Mouse (Mus musculus): ENCODE results near the gene Phf14. TPM values are rescaled to one million over a fixed set of nuclear protein-coding genes. Genes with fewer than 3 reads are reported as not detected.

Gene Phf14
- polyA plus RNA-seq, 1 experiment = 21.5 TPM

DNA sequence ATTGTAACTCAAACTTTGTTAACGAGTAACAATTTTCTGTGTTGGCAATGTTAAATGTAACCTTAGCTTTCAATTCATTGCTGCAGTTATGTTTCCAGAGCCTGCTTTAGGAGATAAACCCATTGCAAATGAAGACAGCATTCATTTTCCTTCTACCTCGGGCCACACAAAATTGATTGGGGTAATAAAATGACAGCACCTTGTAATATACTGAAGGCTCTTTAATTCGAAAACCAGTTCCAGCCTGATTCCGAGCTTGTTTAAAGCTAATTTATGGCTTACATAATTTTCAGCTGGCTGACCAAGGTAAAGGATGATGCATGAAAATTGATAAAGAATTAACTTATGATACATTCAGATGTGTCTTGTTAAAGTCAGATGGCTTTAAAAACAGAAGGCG lies 151.1 kb downstream of the Phf14 start:
- Histone ChIP-seq H3K4me1 (ENCODE audit: control insufficient read depth, insufficient read depth, insufficient read length, low read length) (no peaks in the 10 kb centered on the region), H3K4me3 (ENCODE audit: insufficient read depth, low read depth, low read length) (no peak overlapping the region), H3K27ac (replicated peaks; ENCODE audit: low read depth, low read length) (no peak overlapping the region)

DNA sequence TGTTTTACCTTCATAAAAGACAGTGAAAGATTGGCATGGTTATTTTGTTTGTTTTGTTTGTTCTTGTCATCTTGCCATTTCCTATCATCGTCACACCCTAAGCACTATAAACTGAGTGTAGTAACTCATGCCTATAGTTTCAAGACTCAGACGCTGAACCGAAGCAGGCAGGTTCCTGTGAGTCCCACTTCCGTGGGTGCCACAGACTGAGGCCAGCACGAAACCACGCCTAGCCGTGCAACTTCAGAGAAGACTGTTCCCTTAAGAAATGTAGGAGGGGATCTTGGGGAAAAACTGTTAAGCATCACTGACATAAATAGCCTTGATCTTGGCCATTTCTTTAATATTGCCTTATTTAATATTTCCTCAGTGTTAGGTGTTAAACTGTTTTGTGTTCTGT lies 152.4 kb downstream of the Phf14 start:
- no peaks in the 10 kb centered on the region for H3K4me1 ChIP-seq (ENCODE audit: control insufficient read depth, insufficient read depth, insufficient read length, low read length)
- H3K27ac ChIP-seq (replicated peaks; ENCODE audit: low read depth, low read length) = no peak overlapping the region
- H3K4me3 ChIP-seq (ENCODE audit: insufficient read depth, low read depth, low read length) = no peak overlapping the region

DNA sequence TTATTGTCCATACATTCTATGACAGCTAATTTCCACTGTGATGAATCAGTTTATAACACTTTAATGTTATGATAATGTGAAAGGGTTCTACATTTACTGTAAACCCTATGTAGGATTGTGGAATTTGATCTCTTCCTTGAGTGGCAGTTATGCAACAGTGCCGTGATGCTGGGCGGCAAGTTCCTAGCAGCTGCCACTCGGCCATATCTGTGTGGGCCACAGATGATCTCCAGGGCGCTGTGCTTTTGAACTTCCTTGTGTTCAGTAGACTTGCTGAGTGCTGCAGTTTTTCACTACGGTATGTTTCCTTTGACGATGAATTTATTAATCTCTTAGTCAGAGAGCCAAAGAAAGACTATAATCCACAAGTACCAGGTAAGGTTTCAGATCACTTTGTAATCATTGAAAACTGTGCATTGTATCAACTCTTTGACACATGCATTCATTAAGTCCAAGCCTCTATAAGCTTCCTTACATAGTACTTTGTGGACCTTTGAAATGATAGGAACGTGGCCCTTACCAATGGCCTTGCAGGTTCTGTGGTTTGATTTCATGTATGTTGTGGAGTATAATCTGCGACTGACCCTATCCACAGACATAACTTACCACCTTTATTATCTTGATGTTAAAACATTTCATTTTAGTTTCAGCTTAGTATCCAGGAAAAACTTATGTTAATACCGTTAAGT lies 153.0 kb downstream of the Phf14 start:
- Histone ChIP-seq H3K4me1 (ENCODE audit: control insufficient read depth, insufficient read depth, insufficient read length, low read length) (no peaks in the 10 kb centered on the region), H3K4me3 (ENCODE audit: insufficient read depth, low read depth, low read length) (no peak overlapping the region), H3K27ac (replicated peaks; ENCODE audit: low read depth, low read length) (no peak overlapping the region)

DNA sequence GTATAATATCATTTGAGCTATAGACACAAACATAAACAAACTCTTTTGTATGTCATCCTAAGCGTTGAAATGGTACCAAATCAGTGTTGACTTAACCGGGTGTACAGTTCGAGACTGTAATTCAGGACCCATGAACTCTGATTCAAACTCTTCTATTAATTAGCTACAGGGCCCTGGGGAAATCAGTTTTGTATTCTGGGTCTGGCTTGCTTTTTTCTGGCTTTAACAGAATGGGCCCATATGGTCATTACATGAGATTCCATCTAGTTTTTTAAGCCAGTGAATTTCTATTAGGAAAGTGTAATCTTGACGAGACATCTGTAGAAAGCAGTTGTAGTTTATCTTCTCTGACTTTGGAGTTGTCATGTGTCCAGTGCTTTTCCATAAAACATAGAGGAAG lies 160.3 kb downstream of the Phf14 start:
- no peak overlapping the region for H3K4me3 ChIP-seq (ENCODE audit: insufficient read depth, low read depth, low read length)
- no peaks in the 10 kb centered on the region for H3K4me1 ChIP-seq (ENCODE audit: control insufficient read depth, insufficient read depth, insufficient read length, low read length)
- no peak overlapping the region for H3K27ac ChIP-seq (replicated peaks; ENCODE audit: low read depth, low read length)

DNA sequence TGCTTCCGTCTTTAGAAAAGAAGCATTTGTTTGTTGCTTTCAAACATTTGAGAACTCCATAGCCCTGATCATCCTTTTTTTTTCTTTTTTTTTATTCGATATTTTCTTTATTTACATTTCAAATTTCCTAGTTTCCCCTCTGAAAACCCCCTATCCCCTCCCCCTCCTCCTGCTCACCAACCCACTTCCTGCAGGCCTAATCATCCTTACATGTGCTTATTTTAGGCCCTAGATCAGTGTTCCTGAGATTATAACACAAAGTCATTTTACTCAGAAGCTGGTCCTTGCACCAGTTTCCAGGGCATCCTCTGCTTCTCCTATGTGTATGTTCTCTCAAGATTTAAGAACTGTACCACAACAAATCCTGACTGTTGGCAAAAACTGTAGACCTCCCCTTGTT lies 161.7 kb downstream of the Phf14 start:
- Histone ChIP-seq H3K27ac (replicated peaks; ENCODE audit: low read depth, low read length) (no peak overlapping the region), H3K4me3 (ENCODE audit: insufficient read depth, low read depth, low read length) (no peak overlapping the region), H3K4me1 (ENCODE audit: control insufficient read depth, insufficient read depth, insufficient read length, low read length) (no peaks in the 10 kb centered on the region)

DNA sequence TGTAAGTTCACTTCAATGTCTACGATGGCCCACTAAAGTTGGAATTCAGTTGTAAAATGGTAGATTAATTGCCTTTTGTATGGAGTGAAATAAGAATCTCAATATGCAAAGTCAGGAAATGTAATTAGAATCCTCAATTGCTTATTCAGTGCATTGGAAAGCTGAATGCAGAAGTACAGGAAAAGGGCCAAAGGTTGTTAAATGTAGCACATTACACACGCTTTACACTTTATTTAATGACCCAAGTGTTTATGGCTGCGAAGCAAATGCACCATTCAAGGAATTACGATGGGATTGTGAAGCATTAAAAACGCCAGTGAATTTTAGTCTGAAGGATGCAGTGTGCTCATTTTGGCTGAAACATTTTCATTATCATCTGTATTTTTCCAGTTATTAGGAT lies 167.0 kb downstream of the Phf14 start:
- Histone ChIP-seq H3K4me1 (ENCODE audit: control insufficient read depth, insufficient read depth, insufficient read length, low read length) (no peaks in the 10 kb centered on the region), H3K4me3 (ENCODE audit: insufficient read depth, low read depth, low read length) (no peak overlapping the region), H3K27ac (replicated peaks; ENCODE audit: low read depth, low read length) (no peak overlapping the region)

DNA sequence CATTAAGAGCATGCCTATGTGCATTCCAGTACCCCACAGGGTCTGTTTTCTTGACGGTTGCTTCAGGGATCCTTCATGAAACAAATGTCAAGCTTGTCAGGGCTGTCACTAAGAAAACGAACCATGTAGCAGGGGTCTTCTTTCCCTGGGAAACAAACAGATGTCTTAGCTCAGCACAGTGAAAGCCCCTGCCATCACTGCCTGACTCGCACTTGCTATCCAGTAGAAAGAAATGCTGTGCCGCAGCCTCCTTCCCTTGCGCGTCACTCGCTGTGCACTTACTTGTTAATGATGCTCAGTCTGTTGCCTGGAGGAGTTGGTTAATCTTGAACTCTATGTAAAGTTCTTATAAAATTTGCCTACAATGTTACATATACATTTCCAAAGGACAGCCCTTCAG lies 169.7 kb downstream of the Phf14 start:
- Histone ChIP-seq H3K4me1 (ENCODE audit: control insufficient read depth, insufficient read depth, insufficient read length, low read length) (0 out of 2 replicates have a peak, but pooled peaks cover 3% of the 10 kb centered on the region), H3K4me3 (ENCODE audit: insufficient read depth, low read depth, low read length) (no peak overlapping the region), H3K27ac (replicated peaks; ENCODE audit: low read depth, low read length) (no peak overlapping the region)

DNA sequence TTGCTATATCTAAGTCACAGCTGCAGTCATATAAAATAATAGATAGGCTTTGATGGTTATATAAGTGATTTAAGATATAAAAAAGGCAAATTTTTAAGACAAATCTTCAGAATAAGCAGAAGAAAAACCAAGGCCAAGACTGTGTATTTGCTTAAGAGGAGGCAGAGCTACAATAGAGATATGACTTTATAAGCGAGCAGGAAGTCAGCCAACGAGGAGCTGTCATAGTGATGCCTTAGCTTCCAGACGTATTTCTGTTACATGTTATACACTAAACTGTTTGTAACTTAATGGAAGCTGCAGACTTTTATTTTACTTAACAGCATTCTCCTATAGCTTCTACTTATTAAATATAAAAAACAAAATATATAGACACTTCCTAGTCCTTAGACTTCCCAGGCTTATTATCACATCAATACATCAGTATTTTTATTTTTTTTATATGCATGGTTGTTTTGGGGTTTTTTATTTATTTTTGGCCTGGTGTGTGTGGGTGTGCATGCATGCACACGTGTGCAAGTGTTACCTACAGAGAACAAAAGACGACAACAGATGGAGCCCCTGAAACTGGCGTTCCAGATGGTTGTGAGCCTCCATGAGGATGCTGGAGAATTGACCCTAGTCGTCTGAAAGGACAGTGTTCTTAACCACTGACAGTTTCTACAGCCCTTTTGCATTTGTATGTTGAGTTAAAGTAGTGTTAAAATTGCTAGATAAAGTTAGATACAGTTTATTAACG lies 170.4 kb downstream of the Phf14 start:
- Histone ChIP-seq H3K4me1 (ENCODE audit: control insufficient read depth, insufficient read depth, insufficient read length, low read length) (0 out of 2 replicates have a peak, but pooled peaks cover 3% of the 10 kb centered on the region), H3K27ac (replicated peaks; ENCODE audit: low read depth, low read length) (no peak overlapping the region), H3K4me3 (ENCODE audit: insufficient read depth, low read depth, low read length) (no peak overlapping the region)

DNA sequence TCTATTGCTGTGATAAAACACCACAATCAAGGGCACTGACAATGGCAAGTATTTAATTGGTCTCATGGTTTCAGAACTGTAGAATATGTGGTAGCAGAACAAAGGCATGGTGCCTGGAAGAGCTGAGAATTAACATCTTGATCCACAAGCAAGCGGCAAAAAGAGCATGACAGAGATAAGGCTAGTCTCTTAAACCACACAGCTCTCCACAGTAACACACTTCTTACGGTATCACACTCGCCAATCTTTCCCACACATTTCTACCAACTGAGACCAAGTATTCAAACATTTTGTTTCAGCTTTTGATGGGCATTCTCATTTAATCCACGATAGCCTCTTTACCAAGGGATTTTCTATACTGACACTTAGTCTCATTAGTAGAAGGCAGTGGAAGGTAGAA lies 171.7 kb downstream of the Phf14 start:
- H3K4me1 ChIP-seq (ENCODE audit: control insufficient read depth, insufficient read depth, insufficient read length, low read length) = 0 out of 2 replicates have a peak, but pooled peaks cover 3% of the 10 kb centered on the region
- no peak overlapping the region for H3K4me3 ChIP-seq (ENCODE audit: insufficient read depth, low read depth, low read length)
- H3K27ac ChIP-seq (replicated peaks; ENCODE audit: low read depth, low read length) = no peak overlapping the region

DNA sequence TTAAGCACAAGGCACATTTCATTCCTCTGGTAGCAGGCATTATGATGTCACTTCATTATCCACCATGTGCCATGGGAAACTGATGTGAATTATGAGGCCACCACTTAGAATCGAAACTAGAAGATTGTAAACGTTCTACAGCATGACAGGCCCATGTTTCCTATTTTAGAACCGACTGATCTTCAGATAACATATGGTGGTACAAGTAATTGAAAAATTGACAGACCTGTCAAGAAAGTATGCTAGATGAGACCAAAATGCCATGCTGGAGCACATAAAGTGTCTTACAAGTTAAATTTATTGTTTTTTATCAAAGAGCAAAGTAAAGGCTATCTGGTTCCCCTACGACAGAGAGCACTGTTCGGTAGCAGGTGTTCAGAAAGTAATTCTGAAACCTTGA lies 172.8 kb downstream of the Phf14 start:
- Histone ChIP-seq H3K4me1 (ENCODE audit: control insufficient read depth, insufficient read depth, insufficient read length, low read length) (0 out of 2 replicates have a peak, but pooled peaks cover 3% of the 10 kb centered on the region), H3K4me3 (ENCODE audit: insufficient read depth, low read depth, low read length) (no peak overlapping the region), H3K27ac (replicated peaks; ENCODE audit: low read depth, low read length) (no peak overlapping the region)

DNA sequence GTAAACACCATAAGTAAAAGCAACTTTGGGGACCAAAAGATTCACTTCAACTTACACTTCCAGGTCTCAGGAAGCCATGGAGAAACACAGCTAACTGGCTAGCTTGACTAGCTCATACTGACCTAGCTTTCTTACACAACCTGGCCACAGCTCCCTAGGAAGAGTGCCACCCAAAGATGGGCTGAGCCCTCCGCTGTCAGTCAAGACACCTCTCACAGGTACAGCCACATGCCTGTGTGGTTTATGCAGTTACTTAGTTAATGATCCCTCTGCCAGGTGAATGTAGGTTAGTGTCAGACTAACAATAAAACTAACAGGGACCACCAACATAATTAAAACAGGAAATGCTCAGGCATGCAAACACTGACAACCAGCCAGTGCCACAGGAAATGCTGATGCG lies 174.1 kb downstream of the Phf14 start:
- H3K4me3 ChIP-seq (ENCODE audit: insufficient read depth, low read depth, low read length) = no peak overlapping the region
- no peak overlapping the region for H3K27ac ChIP-seq (replicated peaks; ENCODE audit: low read depth, low read length)
- H3K4me1 ChIP-seq (ENCODE audit: control insufficient read depth, insufficient read depth, insufficient read length, low read length) = 0 out of 2 replicates have a peak, but pooled peaks cover 3% of the 10 kb centered on the region

DNA sequence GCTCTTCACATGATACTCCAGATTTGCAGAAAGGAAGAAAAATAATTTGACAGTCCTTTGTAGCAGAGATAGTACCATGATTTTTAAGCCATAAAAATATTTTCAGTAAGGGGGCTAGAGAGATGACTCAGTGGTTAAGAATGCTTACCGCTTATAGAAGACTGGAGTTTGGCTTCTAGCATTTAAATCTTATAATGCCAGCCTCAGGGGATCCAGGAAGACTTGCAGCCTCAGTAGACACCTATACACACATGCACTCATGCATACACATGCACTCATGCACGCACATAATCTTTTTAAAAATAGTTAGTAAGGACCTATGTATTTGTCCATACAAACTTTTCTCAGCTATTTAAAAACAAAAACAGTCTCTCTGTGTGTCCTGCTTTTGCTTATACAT lies 174.5 kb downstream of the Phf14 start:
- Histone ChIP-seq H3K27ac (replicated peaks; ENCODE audit: low read depth, low read length) (no peak overlapping the region), H3K4me3 (ENCODE audit: insufficient read depth, low read depth, low read length) (no peak overlapping the region), H3K4me1 (ENCODE audit: control insufficient read depth, insufficient read depth, insufficient read length, low read length) (0 out of 2 replicates have a peak, but pooled peaks cover 3% of the 10 kb centered on the region)

DNA sequence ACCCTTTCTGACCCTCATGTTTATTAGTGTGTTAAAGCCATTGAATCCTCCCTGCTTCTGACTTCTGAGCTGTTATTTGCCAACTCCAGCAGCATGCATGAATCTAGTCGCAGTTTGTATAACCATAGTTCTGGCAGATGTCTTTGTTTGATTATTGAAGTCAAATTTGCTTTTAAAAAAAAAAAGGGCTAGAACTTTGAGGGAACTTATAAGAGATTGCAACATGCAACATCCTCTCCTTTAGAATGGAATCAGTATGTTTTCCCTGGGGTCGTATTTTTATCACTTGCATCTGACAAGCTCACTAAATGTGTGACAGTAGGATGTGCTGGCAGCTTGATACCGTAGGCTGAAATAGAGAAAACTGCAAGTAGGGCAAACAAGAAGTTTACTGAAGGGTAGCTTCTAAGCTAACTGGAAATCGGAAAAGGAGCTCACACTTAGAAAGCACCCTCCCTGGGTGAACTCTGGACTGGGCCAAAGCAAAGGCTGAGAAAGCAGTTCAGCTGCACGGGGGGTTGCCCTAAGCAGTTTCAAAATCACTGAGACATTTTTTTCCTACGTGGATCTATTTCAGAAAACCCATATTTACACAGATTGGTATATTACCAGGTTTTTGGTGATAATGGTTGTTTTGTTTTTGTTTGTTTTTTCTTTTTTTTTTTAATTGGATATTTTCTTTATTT lies 175.1 kb downstream of the Phf14 start:
- Histone ChIP-seq H3K4me3 (ENCODE audit: insufficient read depth, low read depth, low read length) (no peak overlapping the region), H3K4me1 (ENCODE audit: control insufficient read depth, insufficient read depth, insufficient read length, low read length) (0 out of 2 replicates have a peak, but pooled peaks cover 3% of the 10 kb centered on the region), H3K27ac (replicated peaks; ENCODE audit: low read depth, low read length) (no peak overlapping the region)

DNA sequence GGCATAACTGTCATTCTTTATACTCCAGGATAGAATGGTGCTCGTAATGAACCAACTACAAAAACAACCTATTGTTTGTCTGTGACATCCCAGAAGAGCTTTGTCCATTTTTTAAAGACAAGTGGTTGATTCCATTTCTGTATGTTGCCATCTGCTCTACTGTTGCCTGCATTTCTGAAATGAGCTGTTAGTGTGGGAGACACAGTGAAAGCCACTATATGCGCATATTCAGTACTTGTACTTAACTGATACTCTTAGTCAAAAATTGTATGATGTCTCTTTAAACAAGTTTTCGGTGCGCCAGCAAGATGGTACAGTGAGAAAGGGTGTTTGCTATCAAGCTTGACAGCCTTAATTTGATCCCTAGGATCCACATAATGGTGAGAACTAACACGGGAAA lies 177.1 kb downstream of the Phf14 start:
- Histone ChIP-seq H3K27ac (replicated peaks; ENCODE audit: low read depth, low read length) (no peak overlapping the region), H3K4me1 (ENCODE audit: control insufficient read depth, insufficient read depth, insufficient read length, low read length) (0 out of 2 replicates have a peak, but pooled peaks cover 3% of the 10 kb centered on the region), H3K4me3 (ENCODE audit: insufficient read depth, low read depth, low read length) (no peak overlapping the region)

DNA sequence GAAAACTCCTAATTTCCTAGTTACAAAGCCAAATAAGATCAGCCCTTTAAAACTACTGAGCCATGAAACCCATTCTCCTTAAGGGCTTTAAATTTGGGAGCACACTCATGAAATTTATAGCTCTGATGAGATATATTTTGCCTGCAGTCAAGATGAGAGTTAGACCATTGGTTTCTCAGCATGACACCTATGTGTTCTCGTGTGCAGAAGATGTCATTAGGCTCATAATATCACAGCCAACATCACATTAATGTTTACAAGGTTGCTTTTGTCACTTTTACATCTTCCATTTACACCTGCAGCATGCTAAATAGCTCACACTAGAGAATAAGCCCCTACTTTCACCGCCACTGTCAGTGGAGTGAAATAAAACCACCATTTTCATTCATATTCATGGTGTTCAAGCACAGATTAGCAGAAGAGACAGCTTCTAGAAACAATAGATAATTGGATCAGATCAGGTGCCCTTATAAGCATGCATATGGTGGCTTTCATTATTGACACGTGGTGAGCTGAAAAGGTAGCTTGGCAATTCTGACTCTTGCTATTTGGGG lies 181.9 kb downstream of the Phf14 start:
- no peak overlapping the region for H3K27ac ChIP-seq (replicated peaks; ENCODE audit: low read depth, low read length)
- no peak overlapping the region for H3K4me3 ChIP-seq (ENCODE audit: insufficient read depth, low read depth, low read length)
- no peaks in the 10 kb centered on the region for H3K4me1 ChIP-seq (ENCODE audit: control insufficient read depth, insufficient read depth, insufficient read length, low read length)
